Mouse (Mus musculus) brain, embryonic 14.5 days (tissue): ENCODE measurements around the gene Aplp1.

Experiments
- CTCF ChIP-seq: fragments of 200-500 bp; IDR thresholded peaks from 2 replicates; pipeline ENCODE4 v1.5.1; 2012; ENCODE audit warnings: inconsistent platforms, mild to moderate bottlenecking, moderate library complexity, borderline replicate concordance; ENCODE audit not compliant: insufficient read depth, insufficient read length; ENCODE audit errors: extremely low read depth
- POLR2A ChIP-seq: fragments of 200-500 bp; IDR thresholded peaks from 2 replicates; pipeline ENCODE4 v1.6.1; 2012; ENCODE audit warnings: mild to moderate bottlenecking, inconsistent platforms, borderline replicate concordance; ENCODE audit not compliant: poor library complexity, insufficient read depth, insufficient read length, severe bottlenecking; ENCODE audit errors: extremely low read depth

GRCm38 (mm10) chr7:30394871-30395270, 50.5 kb downstream of the Aplp1 start:
- TF ChIP-seq POLR2A (no peak), CTCF (peak; percentile 25; the same call in 1 of the 2 replicates)
